Comparison of ENCODE assay signal across 23 mouse cellular contexts in the genomic region with DNA sequence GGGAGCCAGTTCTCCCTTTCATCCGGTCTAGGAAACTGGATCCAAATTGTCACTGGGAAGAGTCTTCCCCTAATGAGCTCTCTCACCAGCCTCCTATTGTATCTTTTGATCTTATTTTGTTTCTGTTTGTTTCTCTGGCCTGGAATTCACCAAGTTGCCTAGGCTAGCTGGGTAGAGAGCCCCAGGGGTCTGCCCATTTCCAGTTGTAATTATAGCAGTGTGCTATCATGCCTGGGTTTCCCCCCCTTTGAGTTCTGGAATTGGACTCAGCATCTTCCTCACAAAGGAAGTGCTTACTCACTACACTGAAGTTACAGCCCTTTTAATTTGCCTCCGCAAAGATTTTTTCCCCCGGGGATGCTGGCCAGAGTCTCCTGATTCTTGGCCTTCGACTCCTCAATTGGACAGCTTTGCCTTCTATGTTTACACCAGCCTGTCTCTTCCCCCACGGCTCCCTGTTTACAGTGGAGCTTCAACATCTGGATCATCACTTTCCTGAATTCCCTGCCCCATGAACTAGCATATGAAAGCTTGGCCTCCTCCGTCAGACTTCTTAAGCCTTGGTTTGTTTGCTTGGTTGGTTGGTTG. TPM values are rescaled to one million over a fixed set of nuclear protein-coding genes. Genes with fewer than 3 reads are reported as not detected.
DNase-seq lines count a peak whose midpoint lies in the region; ATAC-seq lines count a peak whose summit lies in the region.
"Had no signal": no experiment of that assay in that cellular context is flagged by ENCODE, and none has a peak within 500 bp of the region (broad histone marks: within the 10 kb centered on the region; RNA-seq: fewer than 3 reads in every experiment).

No protein-coding gene starts in this region.

- WGBS in forebrain, embryonic 11.5 days, result 46% methylated on average over 6 of the region's 6 CpGs
- WGBS in forebrain, embryonic 16.5 days, result 41% methylated on average over 6 of the region's 6 CpGs
- 64% methylated on average over 6 of the region's 6 CpGs for WGBS in heart, embryonic 12.5 days
- 41% methylated on average over 6 of the region's 6 CpGs for WGBS in neural tube, embryonic 13.5 days

- peaks cover 6% of the 10 kb centered on the region for H3K4me1 ChIP-seq in forebrain, embryonic 11.5 days (replicated peaks; ENCODE audit: control insufficient read depth, insufficient read depth, low read length)
- peaks cover 8% of the 10 kb centered on the region for H3K4me1 ChIP-seq in forebrain, embryonic 16.5 days (replicated peaks; ENCODE audit: control insufficient read depth, insufficient read depth, low read length)
- peaks cover 4% of the 10 kb centered on the region; the same call in 1 of the 2 replicates for H3K4me1 ChIP-seq in heart, embryonic 12.5 days (replicated peaks)
- H3K4me1 ChIP-seq in neural tube, embryonic 13.5 days (replicated peaks), result peaks cover 13% of the 10 kb centered on the region

- no peaks in the 10 kb centered on the region for H3K36me3 ChIP-seq in forebrain, embryonic 11.5 days (ENCODE audit: control insufficient read depth, insufficient read depth, low read length)
- H3K36me3 ChIP-seq in forebrain, embryonic 16.5 days (ENCODE audit: control insufficient read depth, insufficient read depth), result no peaks in the 10 kb centered on the region
- no peaks in the 10 kb centered on the region for H3K36me3 ChIP-seq in heart, embryonic 12.5 days
- no peaks in the 10 kb centered on the region for H3K36me3 ChIP-seq in neural tube, embryonic 13.5 days
- H3K36me3 ChIP-seq: limb, embryonic 15.5 days; neural tube, embryonic 12.5 days had no signal

- peaks cover 3% of the 10 kb centered on the region; the same call in 1 of the 2 replicates for H3K27me3 ChIP-seq in forebrain, embryonic 11.5 days (ENCODE audit: control insufficient read depth, insufficient read depth, low read length)
- H3K27me3 ChIP-seq in forebrain, embryonic 16.5 days (replicated peaks; ENCODE audit: control insufficient read depth, insufficient read depth, low read length), result 0 out of 2 replicates have a peak, but pooled peaks cover 2% of the 10 kb centered on the region
- H3K27me3 ChIP-seq in heart, embryonic 12.5 days (replicated peaks), result peaks cover 41% of the 10 kb centered on the region
- H3K27me3 ChIP-seq in neural tube, embryonic 13.5 days, result peaks cover 10% of the 10 kb centered on the region; the same call in 1 of the 2 replicates

- H3K9me3 ChIP-seq in forebrain, embryonic 11.5 days (ENCODE audit: control insufficient read depth, low read length), result no peaks in the 10 kb centered on the region
- no peaks in the 10 kb centered on the region for H3K9me3 ChIP-seq in forebrain, embryonic 16.5 days (ENCODE audit: control insufficient read depth, low read length)
- 0 out of 2 replicates have a peak, but pooled peaks cover under 1% of the 10 kb centered on the region for H3K9me3 ChIP-seq in heart, embryonic 12.5 days (replicated peaks)
- H3K9me3 ChIP-seq in neural tube, embryonic 13.5 days, result no peaks in the 10 kb centered on the region
- H3K9me3 ChIP-seq: limb, embryonic 15.5 days; neural tube, embryonic 12.5 days had no signal

- peak; percentile 52 for DNase-seq in forebrain, embryonic 11.5 days (ENCODE audit: low spot score)
- peak; percentile 51 for DNase-seq in heart, adult 9 months (ENCODE audit: low spot score in 2 of 2)
- no peak for DNase-seq in neural tube, embryonic 10.5 days (ENCODE audit: extremely low spot score, low spot score)
- DNase-seq in retina, postnatal 1 day, result peak; percentile 43
- no peak for DNase-seq in cerebellum, adult 11-12 months
- DNase-seq: adrenal gland, adult 8-10 months; cerebellum, adult 8-10 months; cerebellum, postnatal 36 days; forebrain, postnatal 0 days; kidney, adult 18-20 months; kidney, postnatal 4 days; left cerebral cortex, postnatal 4 days; midbrain, embryonic 14.5 days; thymus, adult 18-20 months; thymus, postnatal 36 days had no signal

- H3K9ac ChIP-seq in forebrain, embryonic 11.5 days (ENCODE audit: low read length), result no peak overlapping the region
- no peak overlapping the region for H3K9ac ChIP-seq in forebrain, embryonic 16.5 days (replicated peaks; ENCODE audit: low read depth, low read length)
- H3K9ac ChIP-seq in heart, embryonic 12.5 days, result no peak overlapping the region
- H3K9ac ChIP-seq in neural tube, embryonic 13.5 days, result peak overlapping the region; percentile 2; the same call in 1 of the 2 replicates
- H3K9ac ChIP-seq: forebrain, postnatal 0 days; limb, embryonic 15.5 days; neural tube, embryonic 12.5 days had no signal

- H3K4me2 ChIP-seq in forebrain, embryonic 11.5 days (ENCODE audit: low read depth, low read length, severe bottlenecking), result no peak overlapping the region
- H3K4me2 ChIP-seq in forebrain, embryonic 16.5 days (ENCODE audit: low read length), result no peak overlapping the region
- no peak overlapping the region for H3K4me2 ChIP-seq in heart, embryonic 12.5 days
- H3K4me2 ChIP-seq in neural tube, embryonic 13.5 days, result no peak overlapping the region
- H3K4me2 ChIP-seq: limb, embryonic 15.5 days; neural tube, embryonic 12.5 days had no signal

- ATAC-seq in forebrain, embryonic 11.5 days (replicated peaks; ENCODE audit: low FRiP score), result no peak
- no peak for ATAC-seq in forebrain, embryonic 16.5 days
- ATAC-seq in heart, embryonic 12.5 days (ENCODE audit: insufficient number of reproducible peaks, low FRiP score), result no peak
- ATAC-seq in neural tube, embryonic 13.5 days (ENCODE audit: low read depth), result no peak
- ATAC-seq: activated CD4-positive, CD25-positive, alpha-beta regulatory T cell, adult 4 months; forebrain, postnatal 0 days; hindbrain, postnatal 0 days had no signal

- H3K4me3 ChIP-seq in forebrain, embryonic 11.5 days (ENCODE audit: low read depth, low read length), result no peak overlapping the region
- H3K4me3 ChIP-seq in forebrain, embryonic 16.5 days (replicated peaks; ENCODE audit: low read length), result no peak overlapping the region
- no peak overlapping the region for H3K4me3 ChIP-seq in heart, embryonic 12.5 days
- H3K4me3 ChIP-seq in neural tube, embryonic 13.5 days, result no peak overlapping the region
- H3K4me3 ChIP-seq: heart, adult 2 months; limb, embryonic 15.5 days; neural tube, embryonic 12.5 days had no signal

- H3K27ac ChIP-seq in forebrain, embryonic 11.5 days (ENCODE audit: low read depth, low read length), result no peak overlapping the region
- no peak overlapping the region for H3K27ac ChIP-seq in forebrain, embryonic 16.5 days (ENCODE audit: low read length)
- no peak overlapping the region for H3K27ac ChIP-seq in heart, embryonic 12.5 days (ENCODE audit: poor library complexity, severe bottlenecking)
- no peak overlapping the region for H3K27ac ChIP-seq in neural tube, embryonic 13.5 days (replicated peaks)
- H3K27ac ChIP-seq: heart, adult 2 months; hindbrain, postnatal 0 days; limb, embryonic 15.5 days; neural tube, embryonic 12.5 days had no signal

RNA-seq across cellular contexts. Expression of a gene that starts 2.2 kb away (rescaled TPM):
- 2.5 and 3.0 TPM in 2 replicates for polyA plus RNA-seq in forebrain, embryonic 11.5 days (2014; fragmentation: Nextera tagmentation; extraction: Ambion mirVana)
- 1.6 and 2.3 TPM in 2 replicates for polyA plus RNA-seq in forebrain, embryonic 16.5 days (2015; fragmentation: Nextera tagmentation; extraction: Ambion mirVana)
- polyA plus RNA-seq in heart, embryonic 12.5 days (2016; fragmentation: Nextera tagmentation; extraction: Ambion mirVana), result 0.82 and 1.2 TPM in 2 replicates
- polyA plus RNA-seq in neural tube, embryonic 13.5 days (2015; fragmentation: Nextera tagmentation; extraction: Ambion mirVana), result 1.6 TPM in 2 replicates

RNA-seq across cellular contexts. Expression of a gene that starts 28.6 kb away (rescaled TPM):
- 18.0 and 18.8 TPM in 2 replicates for polyA plus RNA-seq in forebrain, embryonic 11.5 days (2014; fragmentation: Nextera tagmentation; extraction: Ambion mirVana)
- polyA plus RNA-seq in forebrain, embryonic 16.5 days (2015; fragmentation: Nextera tagmentation; extraction: Ambion mirVana), result 12.0 and 12.9 TPM in 2 replicates
- polyA plus RNA-seq in heart, embryonic 12.5 days (2016; fragmentation: Nextera tagmentation; extraction: Ambion mirVana), result 5.9 and 6.0 TPM in 2 replicates
- 14.5 and 15.8 TPM in 2 replicates for polyA plus RNA-seq in neural tube, embryonic 13.5 days (2015; fragmentation: Nextera tagmentation; extraction: Ambion mirVana)

RNA-seq across cellular contexts. Expression of a gene that starts 30.3 kb away (rescaled TPM):
- polyA plus RNA-seq in forebrain, embryonic 11.5 days (2014; fragmentation: Nextera tagmentation; extraction: Ambion mirVana), result 16.3 and 18.4 TPM in 2 replicates
- 23.8 and 28.4 TPM in 2 replicates for polyA plus RNA-seq in forebrain, embryonic 16.5 days (2015; fragmentation: Nextera tagmentation; extraction: Ambion mirVana)
- 7.9 and 8.0 TPM in 2 replicates for polyA plus RNA-seq in heart, embryonic 12.5 days (2016; fragmentation: Nextera tagmentation; extraction: Ambion mirVana)
- 14.9 and 15.8 TPM in 2 replicates for polyA plus RNA-seq in neural tube, embryonic 13.5 days (2015; fragmentation: Nextera tagmentation; extraction: Ambion mirVana)
- polyA plus RNA-seq: activated CD4-positive, CD25-positive, alpha-beta regulatory T cell, adult 4 months had no signal

Comparison
In these comparisons a context has a peak if more than half of its experiments do, and no peak if none do; other contexts are left out.
1. DNase-seq: peak in forebrain, embryonic 11.5 days (single experiment), heart, adult 9 months (2 of 2) and retina, postnatal 1 day (single experiment); none in neural tube, embryonic 10.5 days (single experiment) and cerebellum, adult 11-12 months (single experiment).